Mouse (Mus musculus): ENCODE measurements at regions not wholly inside any gene's neighbourhood (a gene's known extent, or its start where the extent isn't known, plus 50 kb on each side); places are given as distances from the start of the nearest gene placed in this dataset.

DNA sequence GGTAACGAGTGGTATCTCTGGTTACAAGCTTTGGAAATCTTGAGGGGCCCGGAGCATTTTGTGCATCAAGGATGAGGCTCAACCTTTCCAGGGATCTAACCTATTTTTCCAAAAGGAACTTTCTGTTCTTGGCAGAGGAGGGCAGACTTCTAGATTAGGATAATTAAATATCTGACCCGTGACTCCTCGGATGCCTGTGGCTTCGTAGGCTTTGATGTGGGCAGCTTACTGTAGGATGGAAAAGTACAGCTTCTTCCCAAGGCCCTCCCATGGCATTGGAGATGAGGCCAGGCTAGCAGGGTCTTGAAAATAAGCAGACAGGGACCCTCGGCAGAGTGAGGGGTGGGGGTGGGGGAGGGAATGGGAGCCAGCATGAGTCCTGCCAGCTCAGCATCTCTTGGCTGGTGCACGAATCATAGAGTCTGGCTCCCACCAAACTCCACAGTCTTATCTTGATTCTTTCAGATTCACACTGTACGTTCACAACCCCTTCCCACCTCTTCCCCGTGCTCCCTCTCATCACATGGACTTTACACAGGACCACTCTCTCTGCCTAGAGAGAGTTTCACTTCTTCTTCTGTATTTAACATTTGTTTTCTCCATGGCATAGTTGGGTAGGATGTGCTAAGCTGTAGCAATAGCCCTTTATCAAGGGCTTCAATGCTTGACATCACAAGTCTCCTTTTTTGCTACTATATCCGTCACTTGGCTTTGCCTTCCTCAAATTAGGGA is 104.9 kb downstream of the E030025P04Rik start:
- DNase-seq = no peak

- DNase-seq = no peak
These were observed 106.0 kb downstream of the E030025P04Rik start for GRCm38 (mm10) chr11:109038136-109038535.

DNA sequence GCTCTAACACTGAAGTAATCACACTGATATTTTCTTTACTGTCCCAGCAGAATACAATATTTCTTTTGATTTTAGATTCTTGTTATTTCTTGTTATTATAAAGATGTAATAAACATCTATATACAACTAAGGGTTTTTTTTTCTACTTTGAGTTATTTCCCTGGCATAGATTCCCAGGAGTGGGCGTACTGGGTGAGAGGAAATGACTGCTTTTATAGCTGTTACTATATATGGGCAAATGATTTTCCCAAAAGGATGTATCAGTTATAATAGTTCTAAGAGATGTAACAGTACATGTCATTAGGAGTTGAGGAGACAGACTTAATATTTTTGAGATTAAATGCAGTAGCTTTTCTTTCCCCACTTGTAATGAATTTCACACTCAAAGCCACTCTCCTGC is 109.6 kb downstream of the E030025P04Rik start:
- DNase-seq = no peak

- no peak for DNase-seq
These were observed 110.1 kb downstream of the E030025P04Rik start for GRCm38 (mm10) chr11:109034072-109034471.

GRCm38 (mm10) chr11:109032729-109033128 is 111.4 kb downstream of the E030025P04Rik start:
- no peak for DNase-seq

- peak; percentile 53 for DNase-seq
These were observed 110.3 kb downstream of the Axin2 start for GRCm38 (mm10) chr11:109030486-109030885.

- DNase-seq = no peak
These were observed 109.7 kb downstream of the Axin2 start for GRCm38 (mm10) chr11:109029894-109030293.

- no peak for DNase-seq
These were observed 94.7 kb downstream of the Axin2 start for GRCm38 (mm10) chr11:109014806-109015205.

- DNase-seq = no peak
These were observed 91.0 kb downstream of the Axin2 start for GRCm38 (mm10) chr11:109011161-109011560.

DNA sequence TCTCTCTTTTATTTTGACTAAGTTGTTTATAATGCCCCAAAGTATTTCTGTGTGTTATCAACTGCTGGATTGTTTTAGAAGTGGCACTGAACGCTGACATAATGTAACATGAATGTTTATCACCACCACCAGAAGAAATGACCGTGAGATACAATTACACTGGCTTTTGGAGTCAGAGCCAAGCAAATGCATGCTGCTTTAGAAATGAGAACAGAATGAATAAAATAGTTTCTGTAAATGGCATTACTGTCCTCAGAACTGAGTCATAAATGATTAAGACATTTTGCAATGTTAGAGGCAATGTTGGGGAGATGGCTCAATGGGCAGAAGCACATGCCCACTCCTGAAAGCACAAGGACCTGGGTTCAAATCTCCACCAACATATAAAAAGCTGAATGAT is 88.7 kb downstream of the Axin2 start:
- DNase-seq = no peak

DNA sequence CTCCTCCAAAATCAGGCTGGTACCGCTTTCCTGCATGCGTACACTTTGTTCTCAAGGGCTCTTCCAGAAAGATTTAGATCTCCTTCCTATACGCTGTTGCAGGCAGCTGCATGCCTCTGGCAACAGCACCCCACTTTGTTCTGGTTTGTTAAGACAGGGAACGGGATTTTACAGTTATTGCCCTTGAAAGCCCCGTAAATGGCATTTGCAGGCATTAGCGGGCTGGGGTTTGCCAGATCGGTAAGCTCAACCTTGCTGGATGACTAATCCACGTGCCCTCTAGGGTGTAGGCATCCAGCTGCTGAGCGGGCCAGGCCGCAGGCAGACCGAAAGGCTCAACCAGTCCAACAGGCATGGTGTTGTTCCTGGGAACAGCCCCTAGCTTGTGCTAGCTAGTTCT is 85.5 kb downstream of the Axin2 start:
- no peak for DNase-seq

Measured in retina, postnatal 1 day (tissue).